Mouse (Mus musculus) heart, adult 11 months (tissue): Measurements from ENCODE around the gene Myh9.

Experiments used
- DNase-seq: peaks from one replicate; pipeline ENCODE4 v3.0.0; 2022

Gene Myh9

DNA sequence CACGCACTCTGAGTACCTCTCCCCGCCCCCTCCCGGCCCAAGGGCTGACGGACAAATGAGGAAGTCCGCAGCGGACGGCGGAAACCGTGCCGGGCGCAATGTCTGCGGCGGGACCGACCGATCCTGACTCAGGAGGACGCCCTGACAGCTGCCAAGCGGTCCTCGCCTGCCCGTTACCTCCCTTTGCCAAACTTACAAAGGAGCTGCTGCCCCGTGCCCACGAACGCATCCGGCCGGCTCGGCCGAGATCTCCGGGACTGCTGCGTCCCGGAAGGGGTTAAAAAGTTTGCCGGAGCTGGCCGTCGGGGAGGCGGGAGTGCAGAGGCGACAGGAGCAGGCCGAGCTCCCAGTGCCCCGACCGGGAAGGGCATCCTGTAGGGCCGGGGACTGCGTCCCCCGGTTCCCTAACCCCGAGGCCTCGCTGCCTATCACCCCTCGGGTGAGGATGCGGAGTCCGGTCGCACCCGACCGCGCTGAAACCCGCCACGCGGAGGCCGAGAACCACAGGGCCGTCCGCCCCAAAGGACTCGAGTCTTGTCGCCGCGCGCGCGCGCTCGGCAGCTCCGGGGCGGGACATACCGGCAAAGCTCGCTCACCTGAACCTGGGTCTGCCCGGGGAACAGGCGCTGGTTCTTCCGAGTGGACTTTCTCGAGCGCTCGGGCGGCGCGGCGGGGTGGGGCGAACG, 471 bp downstream of the Myh9 start:
- DNase-seq = peak; percentile 98

DNA sequence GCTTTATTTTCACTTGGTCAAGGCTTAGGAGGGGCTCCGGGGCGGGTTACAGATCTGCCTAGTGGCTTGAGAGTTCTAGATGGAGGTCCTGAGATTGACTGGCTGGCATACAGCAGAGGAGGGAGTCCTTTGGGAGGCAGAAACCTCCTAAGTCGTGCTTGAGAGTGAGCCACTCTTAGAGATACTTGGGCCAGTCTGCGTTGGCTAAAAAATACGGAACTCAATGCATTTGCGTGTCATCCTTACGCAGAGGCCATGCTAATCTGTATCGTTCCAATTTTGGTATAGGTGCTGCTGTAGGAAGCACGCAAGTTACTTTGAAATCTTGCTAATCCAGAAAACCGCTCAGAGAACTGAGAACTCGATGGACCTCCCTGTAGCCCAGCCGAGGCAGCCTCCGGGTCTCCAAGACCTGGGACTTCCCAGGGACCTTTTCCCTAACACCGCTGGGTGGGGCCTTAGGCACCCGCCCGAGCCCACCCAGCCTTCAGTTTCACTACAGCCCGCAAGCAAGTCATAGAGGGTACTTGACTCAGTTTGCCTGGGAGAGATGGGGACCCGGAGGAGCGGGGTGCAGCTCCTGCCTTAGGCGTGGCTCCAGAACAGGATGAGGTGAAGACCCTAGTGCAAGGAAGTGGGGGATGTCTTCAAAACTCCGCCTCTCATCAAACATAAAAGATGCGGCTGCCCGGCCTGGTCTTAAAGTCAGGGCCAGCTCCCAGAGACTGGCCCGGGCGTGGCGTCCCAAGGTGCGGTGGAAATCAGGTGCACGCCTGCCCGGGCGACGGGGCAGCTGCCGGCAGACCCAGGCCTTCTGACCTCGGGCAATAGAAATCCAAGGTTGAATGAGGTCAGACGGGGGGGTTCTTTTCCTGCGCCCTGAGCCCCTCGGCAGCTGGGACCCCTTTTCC, 1.3 kb downstream of the Myh9 start:
- DNase-seq = peak; percentile 93

DNA sequence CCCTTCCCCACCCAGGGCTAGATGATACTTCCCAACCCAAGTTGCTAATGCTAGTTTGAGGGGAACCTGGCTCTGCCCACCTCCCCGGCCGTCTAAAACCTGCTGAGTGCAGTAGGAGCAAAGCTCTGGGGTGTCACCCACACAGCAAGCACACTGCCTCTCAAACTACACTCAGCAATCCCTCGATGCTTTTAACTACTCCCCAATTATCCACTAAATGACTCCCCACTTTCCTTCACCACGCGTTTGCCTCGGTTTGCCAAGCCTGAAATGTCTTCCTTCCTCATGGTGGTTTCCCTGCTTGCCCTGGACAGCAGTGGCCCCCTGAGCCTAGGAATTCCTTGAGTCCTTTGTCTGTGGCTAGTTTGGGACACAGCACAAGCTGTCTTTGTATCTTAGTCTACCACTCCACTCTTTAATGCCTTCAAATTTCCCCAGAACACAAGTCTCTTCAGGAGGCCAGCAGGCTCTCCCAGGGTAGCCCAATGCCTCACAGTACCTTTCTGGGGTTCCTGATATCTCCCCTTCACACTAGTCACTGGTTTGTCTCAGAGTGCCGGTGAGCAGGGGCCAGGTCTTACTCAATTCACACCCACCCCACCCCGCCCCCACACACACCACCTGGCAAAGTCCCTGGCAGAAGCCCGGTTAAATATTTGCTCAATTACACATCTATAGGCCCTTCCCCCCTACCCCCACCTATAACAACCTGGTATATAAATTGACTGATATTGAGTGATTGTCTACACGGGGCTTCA, 2.3 kb downstream of the Myh9 start:
- peak; percentile 89 for DNase-seq

DNA sequence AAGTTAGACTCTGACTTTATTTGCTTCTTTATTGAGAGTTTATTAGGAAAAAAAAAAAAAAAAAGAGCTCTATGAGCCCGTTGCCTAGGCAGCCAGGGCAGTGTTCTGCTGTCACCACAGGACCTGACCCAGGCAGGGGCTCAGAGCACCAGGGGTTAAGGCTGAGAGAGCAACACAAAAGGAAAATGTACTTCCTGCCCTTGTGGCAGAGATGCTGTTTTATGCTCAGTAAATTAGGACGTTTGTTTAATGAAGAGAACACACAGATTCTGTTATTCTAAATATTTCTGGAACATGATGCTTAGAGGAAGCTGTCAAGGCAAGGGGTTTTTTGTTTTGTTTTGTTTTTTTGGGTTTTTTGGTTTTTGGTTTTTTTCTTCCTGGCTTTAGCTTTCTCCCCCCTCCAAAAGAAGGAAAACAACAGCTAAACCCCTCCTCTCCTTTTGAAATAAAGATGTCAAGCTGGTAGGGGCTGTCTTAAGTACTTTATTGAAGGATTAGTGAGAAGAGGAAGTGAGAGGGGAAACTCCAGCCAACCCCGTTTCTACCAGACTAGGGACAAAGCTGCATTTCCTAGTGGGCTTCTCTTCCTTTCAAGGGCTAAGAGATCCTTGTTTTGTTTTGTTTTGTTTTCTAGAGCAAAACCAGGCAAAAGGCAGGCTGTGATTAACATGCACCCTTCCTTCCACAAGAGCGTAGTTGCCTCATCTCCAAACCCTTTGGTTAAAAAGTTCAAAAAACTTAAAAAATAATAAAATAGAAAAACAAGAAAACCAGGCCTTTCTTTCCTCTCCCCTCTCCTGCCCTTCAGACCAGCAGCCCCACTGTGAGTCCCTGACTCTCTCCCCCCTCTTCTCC, 3.2 kb downstream of the Myh9 start:
- peak; percentile 93 for DNase-seq

DNA sequence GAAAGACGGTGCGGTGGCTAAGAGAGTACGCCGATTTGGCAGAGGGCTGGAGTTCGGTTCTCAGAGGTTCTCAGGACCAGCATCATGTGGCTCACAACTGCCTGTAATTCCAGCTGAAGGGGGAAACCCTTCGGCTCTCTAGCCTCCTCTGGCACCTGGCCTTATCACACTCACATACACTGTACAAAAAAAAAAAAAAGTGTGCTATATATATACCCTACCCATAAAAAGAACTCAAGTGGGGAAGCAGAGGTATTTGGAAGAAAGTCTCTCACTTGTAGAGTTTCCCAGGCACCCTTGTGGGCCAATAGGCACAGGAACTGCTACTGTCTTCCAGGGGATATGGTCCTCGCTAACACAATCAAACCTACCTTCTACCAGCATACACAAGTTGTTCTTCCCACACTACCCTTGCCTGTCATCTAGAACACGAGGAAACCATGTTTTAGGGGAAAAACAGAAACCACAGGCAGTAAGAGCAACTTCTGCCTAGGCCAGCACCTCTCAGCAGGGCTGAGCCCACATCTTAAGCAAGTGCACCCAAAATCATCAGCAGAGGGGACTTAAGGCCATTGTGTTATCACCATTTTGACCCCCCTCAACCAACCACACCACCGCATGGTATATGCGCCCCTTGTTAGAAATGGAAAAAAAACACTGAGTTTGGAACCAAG, 4.4 kb downstream of the Myh9 start:
- DNase-seq = no peak

DNA sequence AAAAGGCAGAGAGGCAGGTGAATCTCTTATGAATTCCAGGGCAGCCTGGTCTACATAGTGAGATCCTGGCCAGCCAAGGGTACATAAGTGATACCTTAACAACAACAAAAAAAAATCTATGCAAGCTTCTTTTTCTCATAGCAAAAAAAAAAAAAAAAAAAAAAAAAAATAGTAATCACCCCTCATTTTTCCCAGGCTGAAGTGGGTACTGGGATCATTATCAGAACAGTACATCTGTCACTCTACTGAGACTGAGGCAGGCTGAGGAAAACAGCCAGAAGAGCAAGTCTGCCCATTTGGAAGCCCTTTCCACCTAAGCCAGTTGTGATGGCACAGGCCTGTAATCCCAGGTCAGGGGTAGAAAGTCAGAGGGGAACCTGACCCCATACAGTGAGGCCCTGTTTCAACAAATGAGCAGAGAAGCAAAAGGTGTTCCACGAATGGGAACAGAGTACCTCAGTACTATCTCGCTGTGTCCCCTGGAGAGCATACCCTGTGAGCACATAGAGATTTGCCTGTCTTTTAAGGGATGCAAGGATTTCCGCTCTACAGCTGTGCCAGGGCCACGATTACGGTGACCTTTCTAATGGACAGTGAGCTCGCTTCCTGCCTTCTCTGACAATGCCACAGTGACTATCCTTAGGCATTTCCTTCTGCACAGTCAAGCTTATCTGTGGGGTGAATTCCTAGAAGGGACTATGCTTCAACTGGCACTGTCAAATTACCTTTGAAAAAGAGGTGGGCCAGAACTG, 5.1 kb downstream of the Myh9 start:
- DNase-seq = peak; percentile 92

DNA sequence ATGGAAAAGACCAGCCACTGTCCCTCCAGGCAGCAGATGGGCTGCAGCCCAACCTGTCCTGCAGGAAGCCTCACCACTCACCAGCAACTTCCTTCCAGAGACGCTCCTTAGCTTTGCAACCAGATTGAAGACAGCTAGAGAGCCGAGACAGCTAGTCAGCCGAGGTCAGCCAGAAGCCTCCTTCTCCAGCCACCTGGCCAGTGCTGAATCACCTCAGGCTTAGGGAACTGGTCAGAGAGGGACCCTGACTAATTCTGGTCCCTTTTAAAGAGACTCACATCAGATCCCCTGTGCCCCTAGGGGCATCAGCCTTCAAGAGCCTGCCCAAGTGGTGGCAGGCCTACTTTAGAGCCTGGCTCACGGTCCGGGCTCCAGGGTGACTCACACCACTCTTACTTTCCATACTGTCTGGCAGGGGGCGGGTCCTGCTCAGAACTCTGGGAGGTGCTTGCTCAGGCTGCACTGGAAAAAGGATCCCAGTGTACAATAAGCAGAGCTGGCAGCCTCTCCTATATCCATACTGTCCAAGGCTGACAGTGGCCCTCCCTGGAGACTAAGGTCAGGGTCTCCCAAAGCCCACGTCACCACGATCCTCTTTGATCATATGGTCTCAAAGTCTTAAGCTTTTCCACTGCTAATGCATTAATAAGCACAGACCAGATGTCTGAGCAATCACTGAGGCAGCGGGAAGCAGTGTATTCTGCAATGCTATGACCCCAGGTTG, 5.9 kb downstream of the Myh9 start:
- DNase-seq = peak; percentile 95

DNA sequence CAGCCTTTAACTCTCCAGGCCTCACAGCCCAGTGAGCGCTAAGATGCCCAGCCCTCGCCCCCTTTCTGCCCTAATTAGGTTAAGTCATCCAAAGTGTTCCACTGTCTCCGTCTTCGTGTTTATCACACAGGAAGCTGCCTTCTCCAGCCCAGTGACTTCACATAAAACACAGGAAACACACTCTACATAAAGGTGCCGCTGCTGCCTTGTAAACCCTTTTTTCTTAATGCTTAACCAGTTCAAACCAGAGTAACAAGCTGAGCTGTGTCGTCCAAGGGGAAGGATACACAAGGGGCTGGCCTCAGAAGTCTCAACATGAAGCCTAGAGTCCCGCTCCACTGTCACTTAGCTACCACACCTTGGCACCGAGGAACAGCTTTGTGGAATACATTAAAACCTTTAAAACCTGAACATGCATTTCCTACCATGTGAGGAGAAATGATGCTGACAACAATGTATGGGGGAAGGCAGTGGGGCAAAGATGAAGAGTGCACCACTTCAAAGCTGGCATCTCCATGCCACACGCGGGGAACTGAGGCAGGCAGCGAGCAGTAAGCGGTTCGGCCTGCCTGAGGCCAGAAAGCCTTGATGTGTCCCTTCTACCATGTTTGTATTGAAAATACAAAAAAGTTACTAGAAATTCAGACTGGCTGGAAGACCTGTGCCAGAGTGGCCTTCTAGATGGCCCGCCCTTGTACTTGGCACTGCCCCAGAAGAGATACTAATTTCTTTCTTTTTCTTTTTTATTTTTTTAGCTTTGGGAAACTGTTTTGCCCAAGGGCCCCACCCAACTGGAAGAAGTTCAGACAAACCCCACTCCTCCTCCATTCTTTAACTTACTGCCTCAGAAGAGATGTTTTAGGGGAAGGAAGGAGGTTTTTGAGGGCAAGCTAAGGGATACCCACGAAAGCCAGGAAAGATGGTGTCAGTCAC, 7.4 kb downstream of the Myh9 start:
- DNase-seq = peak; percentile 93

DNA sequence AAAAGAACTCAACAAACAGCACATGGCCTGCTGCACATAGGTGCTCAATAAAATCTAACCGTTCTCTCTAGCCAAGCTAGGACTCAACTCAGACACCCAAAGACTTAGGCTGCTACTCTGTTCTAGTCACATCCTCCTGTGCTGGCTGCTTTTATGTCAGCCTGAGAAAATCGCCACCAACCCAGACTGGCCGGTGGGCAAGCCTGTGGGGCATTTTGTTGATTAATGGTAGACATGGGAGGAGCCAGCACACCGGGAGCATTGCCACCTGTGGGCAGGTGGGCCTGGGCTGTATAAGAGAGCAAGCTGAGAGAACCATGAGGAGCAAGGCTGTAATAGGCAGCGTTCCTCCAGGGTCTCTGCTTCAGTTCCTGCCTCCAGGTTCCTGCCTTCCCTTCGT, 8.2 kb downstream of the Myh9 start:
- DNase-seq = peak; percentile 90

DNA sequence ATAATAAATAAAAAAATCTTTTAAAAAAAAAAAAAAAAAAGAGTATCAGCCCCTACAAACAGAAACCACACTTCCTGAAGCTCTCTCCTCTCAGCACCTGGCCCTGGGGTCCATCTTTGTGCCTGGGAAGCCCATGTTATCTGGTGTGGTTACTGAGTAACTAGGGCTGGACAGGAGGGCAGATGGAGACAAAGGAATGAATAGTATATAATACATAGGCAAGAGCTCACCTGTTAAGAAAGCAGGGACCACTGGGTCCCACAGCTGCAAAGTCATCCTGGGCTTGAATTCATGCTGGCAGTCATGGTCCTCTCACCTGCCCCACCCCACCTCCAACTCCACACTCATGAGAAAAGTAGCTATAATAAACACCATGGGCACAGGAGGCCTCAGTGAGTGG, 8.9 kb downstream of the Myh9 start:
- DNase-seq = peak; percentile 88

DNA sequence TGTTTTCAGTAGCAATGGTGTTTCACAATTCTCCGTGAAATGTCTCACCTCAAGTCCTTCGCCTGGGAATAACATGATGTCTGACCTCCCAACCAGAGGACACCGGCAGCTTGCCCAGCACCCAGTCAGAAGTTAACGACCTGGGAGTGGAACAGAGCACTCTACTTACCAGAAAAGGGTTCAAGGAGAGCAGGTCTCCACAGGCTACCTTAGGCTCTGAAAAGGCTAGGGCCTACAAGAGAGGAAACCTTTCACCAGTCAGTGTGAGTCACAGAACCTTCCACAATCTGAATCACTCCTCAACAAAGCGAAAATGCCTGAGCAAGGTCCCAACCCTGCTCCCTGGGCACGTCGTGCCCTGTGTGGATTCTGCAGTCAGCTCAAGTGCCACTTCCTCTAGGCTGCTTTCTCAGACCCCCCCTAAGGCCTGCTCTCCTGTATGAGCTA, 9.5 kb downstream of the Myh9 start:
- peak; percentile 87 for DNase-seq

DNA sequence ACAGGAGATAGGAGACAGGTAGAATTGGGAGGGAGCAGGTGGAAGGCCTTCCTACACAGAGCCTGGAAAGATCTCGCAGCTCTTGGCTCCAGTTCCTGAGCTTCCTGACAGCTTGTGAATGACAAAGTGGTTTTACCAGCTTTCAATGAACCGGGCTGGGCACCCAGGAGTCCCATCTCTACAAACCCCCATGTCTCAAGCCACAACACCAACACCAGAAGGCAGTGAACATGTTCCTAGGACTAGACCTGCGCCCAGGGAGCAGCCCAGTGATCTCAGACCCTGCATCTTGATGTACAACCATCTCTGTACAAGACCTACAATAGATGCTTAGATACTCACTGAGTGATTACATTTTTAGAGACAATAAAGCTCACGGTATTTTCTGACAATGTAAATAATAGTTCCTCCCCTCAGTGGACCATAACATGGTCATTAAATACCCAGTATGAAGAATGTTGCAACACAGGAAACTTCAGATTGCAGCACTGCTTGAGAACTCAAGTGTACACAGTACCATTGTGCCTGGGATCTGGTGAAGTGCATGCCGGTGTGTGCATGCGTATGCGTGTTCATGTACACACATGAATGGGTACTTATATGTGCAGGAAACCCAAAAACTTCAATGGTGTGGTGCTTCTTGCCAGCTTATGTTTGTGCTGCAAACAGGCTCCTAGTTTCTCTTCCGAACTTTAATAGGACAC, 10.1 kb downstream of the Myh9 start:
- DNase-seq = no peak

DNA sequence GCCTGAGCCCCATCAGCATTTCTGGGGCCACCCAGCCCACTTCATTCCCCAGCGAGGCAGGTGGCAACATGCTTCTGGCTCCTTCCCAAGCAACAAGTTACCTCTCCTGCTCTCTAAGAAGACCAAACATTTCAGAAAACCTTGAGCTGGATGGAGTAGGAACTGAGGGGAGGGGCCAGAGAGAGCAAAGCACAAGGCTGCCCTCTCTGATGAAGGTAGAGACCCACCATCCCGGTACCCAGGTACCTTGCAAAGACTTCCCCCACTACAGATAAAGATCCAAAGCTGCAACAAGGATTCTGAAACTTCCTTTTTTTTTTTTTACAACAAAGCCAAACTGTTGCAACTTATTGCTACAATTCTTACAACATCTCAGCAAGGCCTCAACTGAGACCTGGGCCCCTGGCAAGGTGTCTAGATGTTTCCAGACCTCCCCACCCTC, 10.8 kb downstream of the Myh9 start:
- peak; percentile 86 for DNase-seq

DNA sequence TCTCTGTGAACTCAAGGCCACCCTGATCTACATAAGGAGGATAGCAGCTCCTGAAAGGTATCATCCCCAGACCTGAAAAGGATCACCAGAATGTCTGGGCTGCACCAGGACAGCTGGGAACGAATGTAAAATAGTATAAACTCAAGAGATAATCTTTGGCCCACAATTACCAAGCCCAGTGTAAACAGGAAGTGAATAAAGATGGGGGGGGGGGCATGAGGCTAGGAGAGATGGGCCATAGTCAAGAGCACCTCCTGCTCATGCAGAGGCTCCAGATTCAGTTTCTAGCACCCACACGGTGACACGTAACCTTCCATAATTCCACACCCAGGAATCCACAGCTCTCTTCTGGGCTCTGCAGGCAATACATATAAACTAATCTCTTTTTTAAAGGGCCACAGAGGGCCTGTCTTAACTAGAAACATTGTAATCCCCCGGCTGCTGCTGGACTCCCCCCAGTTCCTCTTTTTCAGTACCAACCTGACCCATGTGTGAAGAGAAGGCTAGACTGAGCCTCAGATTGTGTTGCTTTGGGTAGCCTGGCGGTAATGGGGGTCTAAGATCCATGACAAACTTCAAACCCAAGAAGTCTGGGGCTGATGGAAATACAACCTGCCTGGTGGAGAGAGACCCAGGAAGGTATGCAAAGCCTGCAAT, 11.4 kb downstream of the Myh9 start:
- DNase-seq = peak; percentile 90

DNA sequence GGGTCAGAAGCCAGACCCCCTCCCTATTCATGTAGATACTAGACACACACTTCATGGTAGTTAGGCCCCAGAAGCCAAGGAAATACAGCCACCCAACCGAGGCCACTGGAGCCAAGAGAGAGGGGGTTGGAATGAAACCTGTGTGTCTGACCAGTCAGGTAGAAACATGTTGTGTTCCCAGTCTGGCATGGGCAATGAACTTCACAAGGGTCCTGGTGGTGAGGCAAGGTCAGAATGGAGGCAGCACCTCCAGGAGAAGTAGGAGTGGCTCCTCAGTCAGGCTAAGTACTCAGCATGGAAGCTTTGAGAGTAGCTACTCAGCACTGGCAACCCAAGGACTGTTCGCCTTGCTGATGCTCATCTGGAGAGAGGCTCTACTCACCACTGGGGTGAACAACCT, 12.4 kb downstream of the Myh9 start:
- peak; percentile 91 for DNase-seq

DNA sequence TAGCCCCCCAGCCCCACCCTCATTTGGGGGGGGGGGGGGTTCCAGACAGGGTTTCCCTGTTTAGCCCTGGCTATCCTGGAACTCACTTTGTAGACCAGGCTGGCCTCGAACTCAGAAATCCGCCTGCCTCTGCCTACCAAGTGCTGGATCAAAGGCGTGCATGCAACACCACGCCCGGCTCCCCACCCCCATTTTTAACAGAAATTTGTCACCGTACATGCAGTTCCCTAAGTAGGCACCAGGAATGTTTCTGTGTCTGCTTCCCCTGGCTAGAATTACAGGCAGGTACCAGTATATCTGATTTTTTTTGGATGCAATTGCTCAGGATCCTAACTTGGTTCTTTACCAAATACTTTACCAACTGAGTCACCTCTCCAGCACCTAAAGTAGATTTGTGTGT, 13.1 kb downstream of the Myh9 start:
- DNase-seq = no peak

DNA sequence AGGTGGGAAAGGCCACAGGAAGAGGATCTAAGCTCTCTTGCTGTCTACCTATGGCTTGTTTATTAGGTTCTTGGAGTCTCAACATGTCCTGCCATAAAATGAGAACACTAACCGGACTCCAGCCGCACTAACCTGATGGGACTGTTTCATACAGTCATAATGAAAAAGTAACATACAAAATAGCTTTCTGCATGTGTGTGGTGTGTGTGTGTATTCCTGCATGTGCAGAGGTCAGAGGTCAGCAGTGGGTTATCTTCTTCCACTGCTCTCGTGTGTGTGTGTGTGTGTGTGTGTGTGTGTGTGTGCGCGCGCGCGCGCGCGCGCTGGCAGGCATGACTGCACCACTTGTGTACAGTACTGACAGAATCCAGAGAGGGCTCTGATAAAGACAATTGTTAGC, 13.7 kb downstream of the Myh9 start:
- DNase-seq = no peak

DNA sequence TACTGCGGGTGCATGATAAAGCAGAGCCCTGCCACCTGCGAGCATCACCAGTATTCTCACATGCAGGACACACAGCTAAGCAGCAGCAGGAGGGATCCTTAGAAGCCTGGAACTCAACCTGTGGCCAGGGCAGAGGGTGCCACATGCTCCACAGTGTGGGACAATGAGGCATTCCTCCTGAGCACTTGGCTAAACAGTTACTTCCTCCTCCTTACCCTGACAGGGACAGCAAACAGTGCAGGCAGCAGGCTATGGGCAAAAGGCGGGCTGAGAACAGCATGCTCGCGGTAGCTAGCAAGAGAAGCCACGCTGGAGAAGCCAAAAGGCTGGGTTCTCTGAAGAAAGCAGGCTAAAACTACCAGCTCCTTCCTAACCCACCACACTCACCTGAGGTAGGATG, 14.2 kb downstream of the Myh9 start:
- DNase-seq = no peak
